Mouse (Mus musculus): ENCODE results near the gene L1cam. TPM values are rescaled to one million over a fixed set of nuclear protein-coding genes. Genes with fewer than 3 reads are reported as not detected.
A peak's percentile ranks its signal among the peaks of the same experiment; 100 is the strongest.

L1cam gene
- polyA plus RNA-seq, 1 experiment from 2014 or later, result 109 TPM

DNA sequence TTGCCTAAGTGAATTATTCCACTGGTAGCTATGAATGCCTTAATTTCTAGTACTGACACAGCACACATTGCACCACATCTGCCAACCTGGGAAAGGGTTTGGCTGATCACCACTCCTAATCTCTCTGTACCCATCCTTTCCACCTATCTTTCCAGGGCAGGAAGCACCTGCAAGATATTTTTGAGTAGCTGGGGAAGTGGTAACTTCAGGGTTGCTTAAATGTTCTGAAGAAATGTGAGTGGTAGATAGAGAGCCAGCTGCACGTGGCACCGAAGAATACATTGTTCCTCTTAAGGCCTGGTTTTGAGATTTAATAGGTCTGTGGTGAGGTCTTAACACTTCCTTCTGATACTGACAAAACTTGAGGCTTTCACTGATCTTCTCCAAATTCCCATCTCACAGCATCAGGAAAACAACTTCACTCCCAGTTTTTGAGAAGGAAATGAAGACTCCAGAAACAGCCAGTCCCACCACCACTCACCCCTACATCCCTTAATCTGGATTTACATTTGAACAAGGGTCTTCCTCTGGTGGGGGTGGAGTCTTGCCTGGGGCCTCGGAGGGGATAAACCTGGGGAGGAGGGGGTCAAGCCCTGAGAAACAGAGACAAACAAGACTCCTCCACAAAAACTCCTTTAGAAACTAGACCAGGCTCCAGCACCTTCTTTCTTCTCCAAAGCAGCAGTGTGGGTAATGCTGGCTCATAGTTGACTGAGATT is 79.2 kb downstream of the L1cam start:
- Histone ChIP-seq H3K4me1 (ENCODE audit: control insufficient read depth, insufficient read depth, low read depth, low read length) (0 out of 2 replicates have a peak, but pooled peaks cover under 1% of the 10 kb centered on the region), H3K27me3 (replicated peaks; ENCODE audit: control insufficient read depth, insufficient read depth, low read length) (no peaks in the 10 kb centered on the region), H3K27ac (ENCODE audit: low read depth, low read length) (no peak overlapping the region), H3K36me3 (ENCODE audit: control insufficient read depth, insufficient read depth, low read length) (no peaks in the 10 kb centered on the region), H3K4me3 (ENCODE audit: low read length) (no peak overlapping the region), H3K4me2 (ENCODE audit: low read length) (no peak overlapping the region), H3K9ac (ENCODE audit: low read depth, low read length) (no peak overlapping the region), H3K9me3 (ENCODE audit: control insufficient read depth, low read length) (no peaks in the 10 kb centered on the region)
- WGBS, result 55% methylated on average over 3 of the region's 3 CpGs
- no peak for ATAC-seq

DNA sequence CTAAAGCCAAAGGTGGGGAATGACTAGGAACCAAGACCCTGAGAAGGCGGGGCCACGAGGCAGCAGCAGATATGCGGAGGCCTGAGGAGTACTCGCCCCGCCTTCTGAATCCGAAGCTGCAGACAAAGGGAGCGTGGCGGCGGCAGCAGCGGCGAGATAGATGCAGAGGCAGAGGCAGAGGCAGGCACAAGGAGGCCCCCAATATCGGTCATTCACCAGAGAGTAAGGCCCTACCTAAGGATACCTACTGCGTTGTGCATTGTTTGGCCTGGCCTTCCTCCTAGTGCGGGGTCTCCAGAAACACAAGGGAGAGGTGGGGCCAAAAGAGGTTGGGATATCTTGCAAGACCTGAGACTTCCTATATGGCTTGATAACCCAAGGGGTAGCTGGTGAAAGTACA is 80.8 kb downstream of the L1cam start:
- Histone ChIP-seq H3K27ac (ENCODE audit: low read depth, low read length) (peak overlapping the region; percentile 62), H3K4me3 (ENCODE audit: low read length) (peak overlapping the region; percentile 25), H3K9ac (ENCODE audit: low read depth, low read length) (peak overlapping the region; percentile 61), H3K36me3 (ENCODE audit: control insufficient read depth, insufficient read depth, low read length) (no peaks in the 10 kb centered on the region), H3K9me3 (ENCODE audit: control insufficient read depth, low read length) (no peaks in the 10 kb centered on the region), H3K4me2 (ENCODE audit: low read length) (peak overlapping the region; percentile 46), H3K27me3 (replicated peaks; ENCODE audit: control insufficient read depth, insufficient read depth, low read length) (no peaks in the 10 kb centered on the region), H3K4me1 (ENCODE audit: control insufficient read depth, insufficient read depth, low read depth, low read length) (no peaks in the 10 kb centered on the region)
- ATAC-seq, result peak; percentile 89
- 14% methylated on average over 14 of the region's 14 CpGs for WGBS

DNA sequence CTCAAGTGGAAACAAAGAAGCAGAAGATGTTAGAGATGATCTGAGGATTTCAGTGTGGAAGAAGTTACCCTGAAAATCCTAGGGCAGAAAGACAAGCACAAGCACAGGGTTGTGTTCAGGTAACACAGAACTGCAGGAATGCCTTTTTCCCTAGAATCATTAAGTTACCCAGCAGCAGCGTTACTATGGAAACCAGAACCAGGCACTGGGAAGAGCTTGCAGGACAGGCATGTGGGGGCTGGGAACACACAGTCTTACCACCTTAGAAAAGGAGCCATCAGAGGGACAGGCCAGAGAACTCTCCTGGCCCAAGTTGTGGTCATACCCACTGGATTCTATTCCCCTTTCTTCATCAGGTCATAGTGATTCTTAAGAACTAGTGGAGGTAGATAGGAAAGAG is 90.1 kb downstream of the L1cam start:
- H3K9ac ChIP-seq (ENCODE audit: low read depth, low read length), result no peak overlapping the region
- H3K27me3 ChIP-seq (replicated peaks; ENCODE audit: control insufficient read depth, insufficient read depth, low read length), result no peaks in the 10 kb centered on the region
- H3K4me1 ChIP-seq (ENCODE audit: control insufficient read depth, insufficient read depth, low read depth, low read length), result no peaks in the 10 kb centered on the region
- 44% methylated on average over 1 of the region's 1 CpGs for WGBS
- no peak overlapping the region for H3K4me2 ChIP-seq (ENCODE audit: low read length)
- no peaks in the 10 kb centered on the region for H3K36me3 ChIP-seq (ENCODE audit: control insufficient read depth, insufficient read depth, low read length)
- no peak overlapping the region for H3K27ac ChIP-seq (ENCODE audit: low read depth, low read length)
- ATAC-seq, result peak; percentile 64
- no peak overlapping the region for H3K4me3 ChIP-seq (ENCODE audit: low read length)
- H3K9me3 ChIP-seq (ENCODE audit: control insufficient read depth, low read length), result no peaks in the 10 kb centered on the region

Other genes starting within 250 kb of the L1cam start
- 176 and 194 TPM in 2 replicates for gene Pnck, start 236.0 kb downstream of the L1cam start, polyA plus RNA-seq (2015; fragmentation: Nextera tagmentation; extraction: Ambion mirVana)
- gene Slc6a8, start 223.0 kb downstream of the L1cam start, polyA plus RNA-seq (2015; fragmentation: Nextera tagmentation; extraction: Ambion mirVana), result 6.0 and 7.1 TPM in 2 replicates
- gene Bcap31, start 179.9 kb downstream of the L1cam start, polyA plus RNA-seq (2015; fragmentation: Nextera tagmentation; extraction: Ambion mirVana), result 144 and 154 TPM in 2 replicates
- 13.1 and 13.2 TPM in 2 replicates for gene Abcd1, start 179.5 kb downstream of the L1cam start, polyA plus RNA-seq (2015; fragmentation: Nextera tagmentation; extraction: Ambion mirVana)
- gene Plxnb3, start 139.0 kb downstream of the L1cam start, polyA plus RNA-seq (2015; fragmentation: Nextera tagmentation; extraction: Ambion mirVana), result 0.90 and 1.2 TPM in 2 replicates
- 1.9 and 4.4 TPM in 2 replicates for gene Srpk3, start 121.7 kb downstream of the L1cam start, polyA plus RNA-seq (2015; fragmentation: Nextera tagmentation; extraction: Ambion mirVana)
- 275 and 285 TPM in 2 replicates for gene Idh3g, start 109.2 kb downstream of the L1cam start, polyA plus RNA-seq (2015; fragmentation: Nextera tagmentation; extraction: Ambion mirVana)
- 145 and 162 TPM in 2 replicates for gene Ssr4, start 109.1 kb downstream of the L1cam start, polyA plus RNA-seq (2015; fragmentation: Nextera tagmentation; extraction: Ambion mirVana)
- 3.1 and 4.0 TPM in 2 replicates for gene Pdzd4, start 71.1 kb downstream of the L1cam start, polyA plus RNA-seq (2015; fragmentation: Nextera tagmentation; extraction: Ambion mirVana)
- gene Avpr2, start 4.0 kb downstream of the L1cam start, polyA plus RNA-seq (2015; fragmentation: Nextera tagmentation; extraction: Ambion mirVana), result 0.11 and 0.20 TPM in 2 replicates
- 2.7 TPM in 2 replicates for gene Arhgap4, start 25.8 kb upstream of the L1cam start, polyA plus RNA-seq (2015; fragmentation: Nextera tagmentation; extraction: Ambion mirVana)
- 89.5 and 92.9 TPM in 2 replicates for gene Naa10, start 25.8 kb upstream of the L1cam start, polyA plus RNA-seq (2015; fragmentation: Nextera tagmentation; extraction: Ambion mirVana)
- gene Renbp, start 34.7 kb upstream of the L1cam start, polyA plus RNA-seq (2015; fragmentation: Nextera tagmentation; extraction: Ambion mirVana), result 15.2 and 16.8 TPM in 2 replicates
- gene Hcfc1, start 70.3 kb upstream of the L1cam start, polyA plus RNA-seq (2015; fragmentation: Nextera tagmentation; extraction: Ambion mirVana), result 38.1 and 44.2 TPM in 2 replicates
- gene Irak1, start 127.8 kb upstream of the L1cam start, polyA plus RNA-seq (2015; fragmentation: Nextera tagmentation; extraction: Ambion mirVana), result 38.4 and 48.5 TPM in 2 replicates
- gene Opn1mw, start 231.4 kb upstream of the L1cam start, polyA plus RNA-seq (2015; fragmentation: Nextera tagmentation; extraction: Ambion mirVana), result not detected in 2 replicates
- gene Mecp2, start 239.3 kb upstream of the L1cam start, polyA plus RNA-seq (2015; fragmentation: Nextera tagmentation; extraction: Ambion mirVana), result 9.9 and 10.8 TPM in 2 replicates